Mouse (Mus musculus) ovary, postnatal 36 days (tissue): ENCODE measurements around the gene Olfr70.

Source experiments
- DNase-seq: peaks from one replicate; pipeline ENCODE4 v3.0.0; 2022; ENCODE audit warnings: low spot score, mixed read lengths

The Olfr70 gene

GRCm38 (mm10) chr4:43711821-43712220 is 11.2 kb upstream of the Olfr70 start:
- DNase-seq: peak; percentile 80

- no peak for DNase-seq
Measured at GRCm38 (mm10) chr4:43709869-43710268, 9.3 kb upstream of the Olfr70 start, which contains the start of gene Olfr71. Olfr71 (minus strand) TSS chr4:43710255.

GRCm38 (mm10) chr4:43705991-43706390 is 5.4 kb upstream of the Olfr70 start:
- DNase-seq: no peak

- no peak for DNase-seq
Measured at GRCm38 (mm10) chr4:43703851-43704250, 3.2 kb upstream of the Olfr70 start.

- DNase-seq: no peak
Measured at GRCm38 (mm10) chr4:43703439-43703838, 2.8 kb upstream of the Olfr70 start.

GRCm38 (mm10) chr4:43696561-43696960 is 4.0 kb downstream of the Olfr70 start:
- no peak for DNase-seq

- peak; percentile 52 for DNase-seq
Measured at GRCm38 (mm10) chr4:43695249-43695671, 5.3 kb downstream of the Olfr70 start.

- no peak for DNase-seq
Measured at GRCm38 (mm10) chr4:43694439-43695248, 6.0 kb downstream of the Olfr70 start.

GRCm38 (mm10) chr4:43693806-43694241 is 6.8 kb downstream of the Olfr70 start:
- no peak for DNase-seq

- DNase-seq: no peak
Measured at GRCm38 (mm10) chr4:43691026-43691425, 9.6 kb downstream of the Olfr70 start.

- DNase-seq: no peak
Measured at GRCm38 (mm10) chr4:43690021-43690420, 10.6 kb downstream of the Olfr70 start.

GRCm38 (mm10) chr4:43679416-43680043 is 21.1 kb downstream of the Olfr70 start:
- no peak for DNase-seq

- no peak for DNase-seq
Measured at GRCm38 (mm10) chr4:43678541-43678940, 22.1 kb downstream of the Olfr70 start.

GRCm38 (mm10) chr4:43675608-43676007 is 25.0 kb downstream of the Olfr70 start:
- DNase-seq: no peak

- DNase-seq: no peak
Measured at GRCm38 (mm10) chr4:43674974-43675373, 25.6 kb downstream of the Olfr70 start.

- DNase-seq: no peak
Measured at GRCm38 (mm10) chr4:43673703-43674102, 26.9 kb downstream of the Olfr70 start.

GRCm38 (mm10) chr4:43672070-43672469 is 28.5 kb downstream of the Olfr70 start:
- DNase-seq: peak; percentile 86

- no peak for DNase-seq
Measured at GRCm38 (mm10) chr4:43669428-43669794, 31.2 kb downstream of the Olfr70 start.

GRCm38 (mm10) chr4:43668782-43669427 is 31.7 kb downstream of the Olfr70 start, which contains the start of the genes Tmem8b and Fam221b:
Tmem8b (plus strand) TSS chr4:43668971.
Fam221b (minus strand) TSS chr4:43669145.
- peak; percentile 89 for DNase-seq

GRCm38 (mm10) chr4:43666412-43666811 is 34.2 kb downstream of the Olfr70 start:
- no peak for DNase-seq

- DNase-seq: no peak
Measured at GRCm38 (mm10) chr4:43657146-43657545, 43.5 kb downstream of the Olfr70 start.

- DNase-seq: peak; percentile 92
Measured at GRCm38 (mm10) chr4:43656339-43657109, 44.1 kb downstream of the Olfr70 start, which contains the start of gene Hint2. Hint2 (minus strand) TSS chr4:43656466.
